Mouse (Mus musculus) limb, embryonic 14.5 days (tissue): ENCODE results near the gene Hnrnpa1. TPM values are rescaled to one million over a fixed set of nuclear protein-coding genes. Genes with fewer than 3 reads are reported as not detected.
A peak's percentile ranks its signal among the peaks of the same experiment; 100 is the strongest.
"Not testable (repeated sequence)": the region's sequence is repeated elsewhere in the genome, so short reads cannot be mapped to it uniquely, and the experiment has no call there.

Source experiments
- ATAC-seq: fragments of 200-750 bp; cut with Nextera tagmentation; 2 replicates; pipeline ENCODE4 v1.8.0; 2017; ENCODE audit warnings: low read depth, moderate number of reproducible peaks, moderate TSS enrichment; ENCODE audit not compliant: low FRiP score
- DNase-seq: peaks from one replicate; pipeline ENCODE4 v3.0.0-alpha.2; 2015; ENCODE audit warnings: low spot score
- H3K27ac ChIP-seq: fragments of 300-500 bp; sonication (generic); replicated peaks from 2 replicates; pipeline ENCODE4 v1.5.1; 2014; ENCODE audit warnings: low read depth, mild to moderate bottlenecking, low read length, moderate library complexity, mixed read lengths
- H3K27me3 ChIP-seq: fragments of 300-500 bp; sonication (generic); 2 replicates; pipeline ENCODE4 v1.6.1; 2014; ENCODE audit warnings: low read length, mixed read lengths; ENCODE audit not compliant: control insufficient read depth, insufficient read depth
- H3K36me3 ChIP-seq: fragments of 300-500 bp; sonication (generic); 2 replicates; pipeline ENCODE4 v1.6.1; 2014; ENCODE audit warnings: mild to moderate bottlenecking, low read length, moderate library complexity, mixed read lengths; ENCODE audit not compliant: control insufficient read depth, insufficient read depth
- H3K4me1 ChIP-seq: fragments of 300-500 bp; sonication (generic); 2 replicates; pipeline ENCODE4 v1.6.1; 2014; ENCODE audit warnings: antibody characterized with exemption, low read length, mixed read lengths; ENCODE audit not compliant: control insufficient read depth, insufficient read depth
- H3K4me2 ChIP-seq: fragments of 300-500 bp; sonication (generic); replicated peaks from 2 replicates; pipeline ENCODE4 v1.6.1; 2014; ENCODE audit warnings: low read depth, mild to moderate bottlenecking, low read length, moderate library complexity; ENCODE audit not compliant: severe bottlenecking
- H3K4me3 ChIP-seq: fragments of 300-500 bp; sonication (generic); replicated peaks from 2 replicates; pipeline ENCODE4 v1.5.1; 2014; ENCODE audit warnings: low read length
- H3K9ac ChIP-seq: fragments of 300-500 bp; sonication (generic); 2 replicates; pipeline ENCODE4 v1.6.1; 2014; ENCODE audit warnings: mild to moderate bottlenecking, low read depth, low read length, moderate library complexity; ENCODE audit not compliant: severe bottlenecking
- H3K9me3 ChIP-seq: fragments of 300-500 bp; sonication (generic); 2 replicates; pipeline ENCODE4 v1.6.1; 2016; ENCODE audit warnings: low read length; ENCODE audit not compliant: control insufficient read depth
- POLR2A ChIP-seq: fragments of 200-500 bp; IDR thresholded peaks from 2 replicates; pipeline ENCODE4 v1.8.0; 2012; ENCODE audit warnings: inconsistent platforms, mild to moderate bottlenecking, moderate library complexity, borderline replicate concordance; ENCODE audit not compliant: insufficient read depth, insufficient read length; ENCODE audit errors: extremely low read depth
- WGBS: fragments of 180-500 bp; shearing (Covaris S2); extraction: QIAGEN DNeasy Blood & Tissue Kit; methylation state at CpG from one replicate; pipeline ENCODE4 v1.1.7; 2014; 5-methylcytosine and 5-hydroxymethylcytosine counted together
- polyA plus RNA-seq, 2 experiments: library from polyadenylated mRNA; depleted of rRNA in 1 of 2; stranded (reverse) in 1 of 2; unstranded in 1 of 2; fragments of >200 nt; fragmentation: Nextera tagmentation in 1 of 2; extraction: Ambion mirVana in 1 of 2; gene quantifications; 2 replicates each; pipeline versions ENCODE4 v1.2.1 to v1.2.3; 2012 to 2014

Hnrnpa1 gene
- polyA plus RNA-seq, 2 experiments = 704 to 1,175 TPM

DNA sequence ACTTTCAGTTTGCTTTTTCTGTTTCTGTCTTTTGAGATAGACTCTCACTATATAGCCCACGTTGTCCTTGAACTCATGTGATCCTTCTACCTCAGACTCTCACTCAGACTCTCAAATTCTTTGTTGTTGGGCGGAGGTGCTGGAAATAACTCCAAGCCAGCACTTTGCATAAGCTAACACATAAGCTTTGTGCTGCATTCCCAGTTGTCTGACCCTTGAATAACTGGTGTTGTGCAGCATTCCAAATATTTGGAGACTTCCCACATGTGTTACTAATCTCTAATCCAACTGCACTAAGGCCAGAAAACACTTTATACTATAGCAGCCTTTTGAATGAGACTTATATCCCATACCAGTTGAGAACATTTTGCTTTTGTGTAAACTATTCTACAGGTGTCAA, 11.3 kb upstream of the Hnrnpa1 start:
- no peaks in the 10 kb centered on the region for H3K9me3 ChIP-seq

GRCm38 (mm10) chr15:103233119-103233518, 7.1 kb upstream of the Hnrnpa1 start:
- Histone ChIP-seq H3K27ac (no peak overlapping the region), H3K9ac (no peak overlapping the region), H3K4me2 (no peak overlapping the region), H3K4me3 (no peak overlapping the region), H3K36me3 (peaks cover 13% of the 10 kb centered on the region; the same call in 1 of the 2 replicates), H3K27me3 (no peaks in the 10 kb centered on the region), H3K9me3 (no peaks in the 10 kb centered on the region), H3K4me1 (peaks cover 5% of the 10 kb centered on the region; the same call in 1 of the 2 replicates)
- DNase-seq (no peak), ATAC-seq (no peak)
- 89% methylated on average over 2 of the region's 2 CpGs for WGBS
- TF ChIP-seq POLR2A = no peak

More for the DNA sequence above, 11.3 kb upstream of the Hnrnpa1 start:
- Histone ChIP-seq H3K27ac (no peak overlapping the region), H3K36me3 (no peaks in the 10 kb centered on the region; the same call in 1 of the 2 replicates), H3K4me2 (no peak overlapping the region), H3K4me1 (peaks cover 5% of the 10 kb centered on the region; the same call in 1 of the 2 replicates), H3K4me3 (no peak overlapping the region), H3K27me3 (no peaks in the 10 kb centered on the region), H3K9ac (no peak overlapping the region)
- ATAC-seq (peak; percentile 69), DNase-seq (peak; percentile 31)
- no peak for TF ChIP-seq POLR2A
- WGBS = 65% methylated on average over 2 of the region's 2 CpGs

- H3K4me2 ChIP-seq = no peak overlapping the region
- H3K27ac ChIP-seq = no peak overlapping the region
- no peak for DNase-seq
- H3K9ac ChIP-seq = no peak overlapping the region
- H3K27me3 ChIP-seq = no peaks in the 10 kb centered on the region
- peaks cover 28% of the 10 kb centered on the region for H3K36me3 ChIP-seq
- no peak for TF ChIP-seq POLR2A
- WGBS = 93% methylated on average over 7 of the region's 7 CpGs
- peaks cover 8% of the 10 kb centered on the region for H3K4me1 ChIP-seq
- no peak for ATAC-seq
- H3K9me3 ChIP-seq = no peaks in the 10 kb centered on the region
- H3K4me3 ChIP-seq = no peak overlapping the region
Measured at GRCm38 (mm10) chr15:103237295-103237694, 2.9 kb upstream of the Hnrnpa1 start.

DNA sequence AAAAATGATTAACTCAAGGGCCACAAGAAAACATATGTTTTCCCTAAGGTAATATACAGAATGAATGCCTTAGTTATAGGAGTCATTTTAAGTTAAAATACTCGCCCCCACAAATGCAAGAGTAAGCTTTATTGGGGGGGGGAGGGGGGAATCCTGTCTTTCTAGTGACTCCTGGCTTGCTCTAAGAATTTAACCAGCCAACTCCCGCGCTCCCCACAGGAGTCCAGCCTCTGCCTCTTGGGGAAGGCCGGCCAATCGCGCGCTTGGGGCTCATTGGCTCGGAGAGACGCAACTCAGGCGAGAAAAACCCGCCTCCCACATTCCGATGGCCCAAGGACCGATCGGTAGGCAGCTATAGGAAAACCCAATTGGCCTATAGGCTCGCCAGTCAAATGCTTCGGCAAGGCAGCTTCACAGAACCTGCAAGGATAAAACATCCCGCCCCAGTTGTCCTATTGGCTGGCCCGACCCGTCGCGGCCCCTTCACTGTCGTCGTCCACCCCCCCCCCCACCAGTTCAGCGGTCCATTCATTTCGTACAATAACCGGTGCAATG, 1.0 kb upstream of the Hnrnpa1 start:
- 1% methylated on average over 26 of the region's 26 CpGs for WGBS
- no peaks in the 10 kb centered on the region for H3K27me3 ChIP-seq
- DNase-seq = peak; percentile 99
- peak overlapping the region; percentile 45 for H3K9ac ChIP-seq
- H3K27ac ChIP-seq = peak overlapping the region; percentile 90
- TF ChIP-seq POLR2A = no peak
- no peaks in the 10 kb centered on the region for H3K9me3 ChIP-seq
- H3K4me2 ChIP-seq = peak overlapping the region; percentile 54
- H3K36me3 ChIP-seq = peaks cover 46% of the 10 kb centered on the region
- H3K4me1 ChIP-seq = peaks cover 21% of the 10 kb centered on the region
- ATAC-seq = peak; percentile 89
- H3K4me3 ChIP-seq = peak overlapping the region; percentile 74

GRCm38 (mm10) chr15:103239685-103240159, 510 bp upstream of the Hnrnpa1 start, which contains the start of gene Cbx5:
Gene Cbx5, minus strand, starts transcription at chr15:103239816.
- Histone ChIP-seq H3K9me3 (no peaks in the 10 kb centered on the region), H3K9ac (peak within 1 kb of the TSS; percentile 84), H3K27me3 (no peaks in the 10 kb centered on the region), H3K36me3 (peaks cover 45% of the 10 kb centered on the region), H3K27ac (peak within 1 kb of the TSS; percentile 90), H3K4me3 (peak within 1 kb of the TSS; percentile 74), H3K4me1 (peaks cover 21% of the 10 kb centered on the region), H3K4me2 (peak within 1 kb of the TSS; percentile 65)
- DNase-seq = peak; percentile 98
- ATAC-seq = peak; percentile 92
- peak; percentile 90; the same call in 1 of the 2 replicates for TF ChIP-seq POLR2A
- under 1% methylated on average over 39 of the region's 39 CpGs for WGBS

GRCm38 (mm10) chr15:103241071-103242018, 1.1 kb downstream of the Hnrnpa1 start:
- Histone ChIP-seq H3K4me3 (peak overlapping the region; percentile 74), H3K9ac (peak overlapping the region; percentile 84), H3K4me2 (peak overlapping the region; percentile 65), H3K27ac (peak overlapping the region; percentile 90), H3K4me1 (peaks cover 21% of the 10 kb centered on the region), H3K36me3 (peaks cover 50% of the 10 kb centered on the region)
- not testable (repeated sequence) for H3K27me3 ChIP-seq, H3K9me3 ChIP-seq, DNase-seq, ATAC-seq
- 8% methylated on average over 12 of the region's 12 CpGs for WGBS
